Mouse (Mus musculus) testis, adult 2 months (tissue): ENCODE data around the gene Brwd1.

Source experiments
- CTCF ChIP-seq: fragments of 200-500 bp; IDR thresholded peaks from 2 replicates; pipeline ENCODE4 v1.5.1; 2012; ENCODE audit warnings: low read depth, mild to moderate bottlenecking, inconsistent platforms, low read length, moderate library complexity; ENCODE audit not compliant: control insufficient read depth, insufficient read depth, insufficient replicate concordance
- POLR2A ChIP-seq: fragments of 200-500 bp; IDR thresholded peaks from 2 replicates; pipeline ENCODE4 v1.6.1; 2012; ENCODE audit warnings: low read depth, mild to moderate bottlenecking, inconsistent platforms, low read length, moderate library complexity; ENCODE audit not compliant: control insufficient read depth

- TF ChIP-seq POLR2A (no peak), CTCF (no peak)
These were observed 111.5 kb downstream of the Brwd1 start for GRCm38 (mm10) chr16:95970841-95971240.
